Mouse (Mus musculus): ENCODE measurements around the gene Elovl4.

DNA sequence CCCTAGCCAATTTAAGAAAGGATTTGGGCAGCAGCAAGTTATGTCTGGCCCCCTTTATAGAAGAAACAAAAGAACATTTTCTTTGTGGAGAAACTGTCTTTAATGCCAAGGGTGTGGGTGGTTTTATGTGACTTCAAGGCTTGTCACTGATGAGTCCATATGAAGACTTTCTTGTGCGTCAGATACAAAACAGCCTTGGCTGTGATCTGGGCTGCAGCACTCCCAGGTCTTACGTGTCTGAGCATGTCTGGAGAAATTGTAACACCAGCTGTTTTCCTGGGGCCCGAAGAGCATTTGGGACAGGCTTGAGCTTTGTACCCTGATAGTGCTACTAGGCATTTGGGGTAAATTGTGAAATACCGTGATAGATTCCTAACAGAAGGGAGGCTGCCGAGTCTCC is 16.8 kb upstream of the Elovl4 start:
- TF ChIP-seq EP300 (IDR thresholded peaks at IDR 0.05; ENCODE audit: insufficient read depth, low read depth, low read length) (no peak), POLR2A (IDR thresholded peaks at IDR 0.05; ENCODE audit: insufficient read depth, low read depth, low read length) (no peak)

All from heart, adult 2 months (tissue).